Mouse (Mus musculus) embryonic fibroblast, embryonic 13.5 days (primary cell): ENCODE results near the gene Als2.

Source experiments
- CTCF ChIP-seq: IDR thresholded peaks from 2 replicates; pipeline ENCODE4 v1.5.1; 2011; ENCODE audit warnings: mild to moderate bottlenecking, control low read depth, low read length, moderate library complexity, borderline replicate concordance; ENCODE audit not compliant: insufficient read depth
- POLR2A ChIP-seq: IDR thresholded peaks from 2 replicates; pipeline ENCODE4 v1.6.1; 2011; ENCODE audit warnings: low read depth, mild to moderate bottlenecking, control low read depth, low read length, moderate library complexity

DNA sequence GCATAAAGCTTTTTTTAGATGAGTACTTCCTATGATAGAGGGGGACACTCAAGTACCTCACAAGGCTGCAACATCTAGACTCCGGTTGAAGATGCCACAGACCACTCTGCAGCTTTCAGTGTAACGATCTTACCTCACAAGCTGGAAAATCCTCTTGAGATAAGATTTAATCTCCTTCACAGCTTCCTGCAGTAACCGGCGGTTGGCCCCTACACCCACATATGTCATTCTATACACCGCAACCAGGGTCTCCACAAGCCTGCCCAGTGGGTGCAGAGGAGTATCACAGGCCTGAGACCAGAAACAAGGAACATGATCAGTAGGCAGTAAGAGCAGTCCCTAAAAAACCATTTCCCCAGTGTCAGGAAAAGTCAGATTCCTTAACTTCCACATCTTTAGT lies 64.0 kb downstream of the Als2 start:
- no peak for TF ChIP-seq POLR2A
- no peak for TF ChIP-seq CTCF
